Comparison of ENCODE assay signal across 8 mouse cellular contexts in the genomic region with DNA sequence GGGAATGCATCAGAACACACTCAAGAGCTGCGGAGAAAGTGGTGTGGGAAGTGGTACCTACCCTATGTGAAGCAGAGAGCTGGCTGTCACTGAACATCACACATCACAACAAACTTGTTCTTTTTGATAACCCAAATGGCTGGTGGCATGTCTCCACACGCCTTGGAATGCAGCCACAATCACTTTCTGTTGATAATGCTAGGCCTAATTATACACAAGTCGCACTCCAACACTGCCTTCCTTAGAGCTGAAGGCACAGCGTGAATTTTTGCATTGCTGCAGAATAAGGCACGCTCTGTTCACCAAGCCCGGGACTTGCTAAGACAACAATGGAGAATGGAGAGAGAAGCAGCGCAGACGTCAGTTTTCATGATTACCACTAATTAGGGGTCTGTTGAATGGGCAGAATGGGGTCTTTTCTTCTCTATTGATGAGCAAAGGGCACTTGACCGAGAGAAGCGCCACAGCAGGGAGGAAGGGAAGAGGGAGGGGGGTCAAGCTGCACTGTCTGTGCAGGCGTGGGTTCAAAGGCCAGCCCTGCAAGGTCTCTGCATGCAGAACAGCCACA.
DNase-seq lines count a peak whose midpoint lies in the region; ATAC-seq and TF ChIP-seq lines count a peak whose summit lies in the region.

No protein-coding gene starts in this region.

- intact Hi-C loops in gastrocnemius, adult 2 months (cut with DNase I) = no loop called here

- no peaks in the 10 kb centered on the region for H3K27me3 ChIP-seq in heart, embryonic 10.5 days (ENCODE audit: insufficient read depth, poor library complexity, severe bottlenecking)
- no peaks in the 10 kb centered on the region for H3K27me3 ChIP-seq in midbrain, embryonic 16.5 days (ENCODE audit: control insufficient read depth, insufficient read depth, low read depth, low read length)

- H3K27ac ChIP-seq in heart, embryonic 10.5 days = peak overlapping the region; percentile 42; the same call in 1 of the 2 replicates
- H3K27ac ChIP-seq in midbrain, embryonic 16.5 days (ENCODE audit: low read length) = no peak overlapping the region
- no peak overlapping the region for H3K27ac ChIP-seq in gastrocnemius, adult 2 months

- ATAC-seq in midbrain, embryonic 16.5 days = peak; percentile 76; the same call in 1 of the 2 replicates

- peak; percentile 52 for DNase-seq in lung, postnatal 10 days
- no peak for DNase-seq in lung, postnatal 25 days (ENCODE audit: low spot score)
- no peak for DNase-seq in heart, embryonic 10.5 days (ENCODE audit: low spot score)
- DNase-seq in layer of hippocampus, postnatal 10 days (ENCODE audit: low spot score in 2 of 2) = peak; percentile 62 to 68
- no peak for DNase-seq in spleen, postnatal 10 days (ENCODE audit: low spot score in 2 of 2)
- DNase-seq in urinary bladder, postnatal 14 days (ENCODE audit: low spot score) = no peak
- no peak for DNase-seq in gastrocnemius, adult 2 months

- no peaks in the 10 kb centered on the region for H3K36me3 ChIP-seq in heart, embryonic 10.5 days
- H3K36me3 ChIP-seq in midbrain, embryonic 16.5 days (ENCODE audit: control insufficient read depth, insufficient read depth, low read length) = no peaks in the 10 kb centered on the region

- H3K4me1 ChIP-seq in heart, embryonic 10.5 days = peaks cover 53% of the 10 kb centered on the region
- H3K4me1 ChIP-seq in midbrain, embryonic 16.5 days (ENCODE audit: control insufficient read depth, insufficient read depth, low read length) = peaks cover 6% of the 10 kb centered on the region

- peak overlapping the region; percentile 6; the same call in 1 of the 2 replicates for H3K4me2 ChIP-seq in midbrain, embryonic 16.5 days (ENCODE audit: low read length)

- WGBS in heart, embryonic 10.5 days = 36% methylated on average over 11 of the region's 11 CpGs
- 17% methylated on average over 11 of the region's 11 CpGs for WGBS in midbrain, embryonic 16.5 days

- no peak for TF ChIP-seq CTCF in gastrocnemius, adult 2 months (IDR thresholded peaks at IDR 0.05)

- H3K4me3 ChIP-seq in heart, embryonic 10.5 days = no peak overlapping the region
- H3K4me3 ChIP-seq in midbrain, embryonic 16.5 days (ENCODE audit: low read depth, low read length) = no peak overlapping the region
- H3K4me3 ChIP-seq in gastrocnemius, adult 2 months = no peak overlapping the region

- H3K9me3 ChIP-seq in heart, embryonic 10.5 days = no peaks in the 10 kb centered on the region
- no peaks in the 10 kb centered on the region for H3K9me3 ChIP-seq in midbrain, embryonic 16.5 days (replicated peaks; ENCODE audit: control insufficient read depth, low read length, poor library complexity, severe bottlenecking)

- no peak overlapping the region for H3K9ac ChIP-seq in midbrain, embryonic 16.5 days (ENCODE audit: low read depth, low read length)

Comparison
In these comparisons a context has a peak if more than half of its experiments do, and no peak if none do; other contexts are left out.
1. DNase-seq: peak in lung, postnatal 10 days (single experiment) and layer of hippocampus, postnatal 10 days (2 of 2); none in lung, postnatal 25 days (single experiment), heart, embryonic 10.5 days (single experiment), spleen, postnatal 10 days (0 of 2), urinary bladder, postnatal 14 days (single experiment) and gastrocnemius, adult 2 months (single experiment).